Mouse (Mus musculus) thymus, adult 2 months (tissue): ENCODE measurements at regions not wholly inside any gene's neighbourhood (a gene's known extent, or its start where the extent isn't known, plus 50 kb on each side); places are given as distances from the start of the nearest gene placed in this dataset.

ENCODE experiments used
- CTCF ChIP-seq: fragments of 200-500 bp; IDR thresholded peaks from 2 replicates; pipeline ENCODE4 v1.5.1; 2012; ENCODE audit warnings: mild to moderate bottlenecking, control low read depth, low read length, moderate library complexity, borderline replicate concordance; ENCODE audit not compliant: control insufficient read depth, poor library complexity, insufficient read depth; ENCODE audit errors: extremely low read depth
- POLR2A ChIP-seq: fragments of 200-500 bp; IDR thresholded peaks from 2 replicates; pipeline ENCODE4 v1.6.1; 2012; ENCODE audit warnings: mild to moderate bottlenecking, low read length, control low read depth, moderate library complexity; ENCODE audit not compliant: control insufficient read depth, poor library complexity, insufficient read depth; ENCODE audit errors: extremely low read depth

DNA sequence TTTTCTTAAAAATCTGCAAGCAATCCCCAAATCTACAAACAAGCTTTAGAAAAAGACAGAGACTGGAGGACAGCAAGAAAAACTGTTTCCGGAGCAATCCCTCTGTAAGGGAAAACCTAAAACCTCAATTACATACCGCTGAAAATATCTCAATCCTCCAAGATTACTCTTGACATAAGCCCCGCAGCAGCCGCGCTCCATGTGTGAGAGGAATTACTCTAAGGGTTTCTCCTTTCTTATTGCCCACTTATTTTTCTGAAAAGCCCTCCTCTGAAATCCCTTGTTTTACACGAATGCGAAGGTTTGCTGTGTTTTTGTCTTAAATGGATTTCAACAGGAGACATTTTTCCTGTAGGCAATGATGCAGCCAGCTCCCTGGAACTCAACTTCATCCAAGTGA is 80.3 kb downstream of the Insig2 start:
- TF ChIP-seq CTCF: no peak
- TF ChIP-seq POLR2A: no peak
